Mouse (Mus musculus) stomach, postnatal 0 days (tissue): ENCODE data around the gene Cdca5.

Experiments used
- CTCF ChIP-seq: IDR thresholded peaks from 2 replicates; pipeline ENCODE4 v1.5.1; 2016; ENCODE audit warnings: antibody characterized with exemption, low read depth, mild to moderate bottlenecking, moderate library complexity
- EP300 ChIP-seq: optimal IDR thresholded peaks from 2 replicates; pipeline ENCODE3; 2016; ENCODE audit warnings: antibody characterized with exemption

GRCm38 (mm10) chr19:6094119-6094518 is 9.3 kb downstream of the Cdca5 start, which contains the start of gene AC131692.1:
- TF ChIP-seq CTCF (no peak), EP300 (no peak)
